Mouse (Mus musculus) right cerebral cortex, postnatal 14 days (tissue): Measurements from ENCODE around the gene Tmem245.
"Not testable (repeated sequence)": the region's sequence is repeated elsewhere in the genome, so short reads cannot be mapped to it uniquely, and the experiment has no call there.

Experiments used
- DNase-seq: peaks from one replicate; pipeline ENCODE4 v3.0.0; 2022

The Tmem245 gene

GRCm38 (mm10) chr4:56922229-56922628 is 25.0 kb downstream of the Tmem245 start:
- no peak for DNase-seq

GRCm38 (mm10) chr4:56915732-56916325 is 31.4 kb downstream of the Tmem245 start:
- DNase-seq = no peak

DNA sequence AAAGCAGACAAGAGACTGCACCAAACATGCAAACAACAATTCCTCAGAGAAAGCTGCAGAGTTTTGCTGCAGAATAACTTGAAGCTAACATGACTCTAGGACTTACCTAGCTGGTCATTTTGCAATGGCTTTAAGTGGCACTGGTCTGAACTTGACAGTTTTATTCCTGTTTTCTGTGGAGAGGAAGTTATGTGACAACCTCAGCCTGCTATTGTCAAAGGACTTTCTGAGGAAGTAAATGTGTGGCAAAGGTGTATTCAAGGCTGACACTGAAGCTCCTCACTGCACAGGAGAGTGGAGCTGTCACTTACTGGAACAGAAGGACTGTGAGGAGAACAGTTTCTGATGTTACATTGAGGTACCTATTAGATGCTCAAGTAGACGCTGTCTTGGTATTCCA is 32.5 kb downstream of the Tmem245 start:
- no peak for DNase-seq

DNA sequence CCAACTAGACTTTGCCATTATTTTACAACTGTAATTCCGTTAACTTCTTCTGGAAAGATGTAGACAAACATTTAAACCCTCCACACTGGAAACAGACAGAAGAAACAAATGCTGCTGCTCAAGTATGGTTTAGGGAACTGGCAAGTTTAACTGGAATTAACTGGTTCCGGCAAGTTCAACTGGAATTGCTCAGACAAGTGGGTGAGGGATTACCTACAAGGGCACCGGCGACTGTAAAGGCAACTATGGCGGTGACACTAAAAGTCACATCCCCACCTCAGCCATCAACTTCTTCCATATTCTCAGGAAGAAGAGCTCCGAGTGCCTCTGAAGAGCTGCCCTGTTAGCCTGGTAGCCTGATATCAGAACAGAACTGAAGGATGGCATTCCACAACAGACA is 32.9 kb downstream of the Tmem245 start:
- no peak for DNase-seq

GRCm38 (mm10) chr4:56912382-56913001 is 34.7 kb downstream of the Tmem245 start:
- DNase-seq = no peak

- DNase-seq = no peak
Observed at GRCm38 (mm10) chr4:56909568-56909967, 37.7 kb downstream of the Tmem245 start.

DNA sequence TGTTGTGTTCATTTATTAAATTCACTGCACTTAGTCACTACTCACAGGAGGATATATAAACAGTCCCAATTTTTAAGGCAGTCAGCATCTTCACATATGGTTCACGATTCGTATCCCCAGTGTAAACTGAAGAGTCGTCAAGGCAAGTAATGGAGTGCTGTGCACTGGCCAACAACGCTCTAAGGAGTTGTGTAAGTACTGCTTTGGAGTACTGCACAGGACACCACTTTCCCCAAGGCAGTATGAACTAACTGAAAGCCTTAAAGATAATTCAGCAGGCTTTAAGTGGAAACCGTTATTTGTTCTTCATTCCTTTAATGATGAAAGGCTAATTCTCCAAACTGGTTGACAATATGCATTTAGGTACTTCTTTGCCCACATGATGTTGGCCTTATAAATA is 39.6 kb downstream of the Tmem245 start:
- no peak for DNase-seq

GRCm38 (mm10) chr4:56906926-56907325 is 40.3 kb downstream of the Tmem245 start:
- DNase-seq = no peak

DNA sequence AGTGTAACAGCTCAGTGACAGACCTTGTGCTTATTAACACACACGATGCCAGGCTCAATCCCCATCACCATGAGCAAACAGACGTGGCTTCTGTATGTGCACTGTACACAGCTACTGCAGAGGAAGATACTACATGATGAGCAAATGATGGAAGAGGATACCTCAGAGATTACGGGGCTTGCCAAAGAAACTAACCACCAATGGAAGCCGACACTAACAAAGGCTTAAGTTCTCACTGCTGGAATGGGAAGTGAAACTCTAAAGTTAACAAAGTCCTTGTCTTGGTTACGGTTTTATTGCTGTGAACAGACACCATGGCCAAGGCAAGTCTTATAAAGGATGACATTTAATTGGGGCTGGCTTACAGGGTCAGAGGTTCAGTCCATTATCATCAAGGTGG is 41.7 kb downstream of the Tmem245 start:
- no peak for DNase-seq

DNA sequence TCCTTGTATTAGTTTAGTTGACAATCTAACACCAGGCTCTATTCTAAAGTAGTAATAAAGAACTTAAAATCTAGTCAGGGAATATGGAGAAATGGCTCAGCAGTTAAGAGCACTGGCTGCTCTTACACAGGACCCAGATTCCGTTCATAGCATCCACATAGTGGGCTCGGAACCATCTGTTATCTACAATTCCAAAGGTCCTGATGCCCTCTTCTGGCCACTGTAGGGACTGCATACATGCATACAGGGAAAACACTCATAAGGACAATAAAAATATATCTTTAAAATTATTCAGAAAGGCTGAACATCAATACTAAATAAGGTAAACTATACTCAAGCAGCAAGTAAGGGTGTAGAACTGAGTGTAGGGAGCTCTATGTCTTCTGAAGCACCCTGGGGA is 45.6 kb downstream of the Tmem245 start:
- no peak for DNase-seq

DNA sequence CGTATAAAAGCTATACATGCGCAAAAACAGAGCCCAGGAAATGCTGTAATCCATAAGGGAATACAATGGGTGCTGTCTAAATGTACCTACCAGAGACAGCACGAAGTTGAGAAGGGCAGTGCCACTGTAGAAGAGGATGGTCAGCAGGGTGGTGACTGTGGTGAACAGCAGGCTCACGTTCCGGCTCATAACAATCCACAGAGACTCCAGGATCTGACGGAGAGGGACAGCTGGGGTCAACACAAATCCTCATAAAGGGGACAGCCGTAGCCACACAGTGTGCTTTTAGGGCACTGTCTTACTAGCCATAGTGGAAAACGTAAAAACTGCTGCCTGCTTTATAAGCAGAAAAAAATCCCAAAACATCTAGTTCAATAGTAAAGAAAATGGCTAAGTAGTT is 48.0 kb downstream of the Tmem245 start:
- DNase-seq = no peak

DNA sequence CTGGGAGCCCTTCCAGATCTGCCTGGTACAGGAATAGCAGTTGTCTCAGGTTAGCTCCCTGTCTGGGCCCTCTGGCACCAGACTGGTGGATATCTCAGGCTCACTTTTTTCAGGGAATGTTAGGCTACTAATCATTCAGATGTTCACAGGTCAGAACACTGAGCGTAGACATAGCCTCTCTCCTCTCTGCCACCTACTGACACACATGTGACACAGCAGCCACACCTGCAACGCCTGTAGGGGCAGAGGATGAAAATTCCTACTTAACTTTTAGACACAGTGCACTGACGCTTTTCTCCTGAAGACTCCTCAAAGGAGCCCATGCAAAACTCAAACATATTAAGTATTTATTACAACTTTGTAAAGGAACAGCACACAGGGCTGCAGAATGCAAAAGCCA is 49.7 kb downstream of the Tmem245 start:
- no peak for DNase-seq

DNA sequence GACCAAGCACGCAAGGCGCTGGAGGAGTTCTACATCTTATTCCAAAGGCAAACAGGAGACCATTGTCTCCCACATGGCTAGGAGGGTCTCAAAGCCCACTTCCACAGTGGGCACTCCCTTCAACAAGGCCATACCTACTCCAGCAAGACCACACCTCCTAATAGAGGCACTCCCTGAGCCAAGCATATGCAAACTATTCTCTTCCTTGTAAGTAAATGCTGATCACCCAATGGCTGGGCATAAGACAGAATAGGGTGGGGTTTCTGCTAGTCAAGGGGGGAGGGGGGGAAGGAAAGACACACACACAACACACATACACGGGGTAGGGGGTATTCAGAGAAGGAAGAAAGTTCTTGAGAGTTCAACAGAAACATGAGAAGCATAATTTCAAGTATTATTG is 53.0 kb downstream of the Tmem245 start:
- no peak for DNase-seq

DNA sequence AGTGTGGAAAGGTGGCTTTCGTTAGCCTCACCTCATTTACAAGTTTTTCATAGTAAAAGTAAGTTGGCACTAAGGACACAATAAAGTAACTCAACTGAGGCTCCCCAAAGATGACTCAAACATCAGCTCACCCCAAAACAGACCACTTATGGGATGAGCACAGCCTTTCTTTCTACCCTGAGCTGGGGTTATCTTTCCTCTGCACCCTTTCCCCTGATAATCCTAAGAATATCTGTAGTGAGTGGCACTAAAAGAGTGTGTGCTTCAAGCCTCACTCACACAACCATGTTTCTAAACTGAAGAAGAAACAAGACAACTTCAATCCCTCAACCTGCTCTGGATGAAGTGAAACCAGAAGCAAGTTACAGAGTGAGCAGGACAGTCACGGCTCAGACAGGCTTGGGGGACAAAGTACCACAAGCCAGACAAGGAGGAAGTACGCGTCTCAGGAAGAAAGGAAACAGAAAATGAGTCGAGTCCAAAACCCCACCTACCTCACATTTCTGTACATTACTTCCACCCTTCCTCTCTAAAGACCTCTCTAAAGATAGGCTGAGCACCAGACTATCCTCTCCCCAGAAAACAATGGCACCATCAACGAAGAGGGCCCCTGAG is 54.6 kb downstream of the Tmem245 start:
- no peak for DNase-seq

- no peak for DNase-seq
Observed at GRCm38 (mm10) chr4:56888483-56888882, 58.8 kb downstream of the Tmem245 start.

GRCm38 (mm10) chr4:56886286-56886979 is 60.8 kb downstream of the Tmem245 start:
- DNase-seq = no peak

GRCm38 (mm10) chr4:56880036-56880703 is 67.1 kb downstream of the Tmem245 start:
- no peak for DNase-seq

GRCm38 (mm10) chr4:56878971-56879370 is 68.3 kb downstream of the Tmem245 start:
- no peak for DNase-seq

- DNase-seq = not testable (repeated sequence)
Observed at GRCm38 (mm10) chr4:56870541-56870940, 76.7 kb downstream of the Tmem245 start.

GRCm38 (mm10) chr4:56867761-56868160 is 79.5 kb downstream of the Tmem245 start:
- DNase-seq = no peak

DNA sequence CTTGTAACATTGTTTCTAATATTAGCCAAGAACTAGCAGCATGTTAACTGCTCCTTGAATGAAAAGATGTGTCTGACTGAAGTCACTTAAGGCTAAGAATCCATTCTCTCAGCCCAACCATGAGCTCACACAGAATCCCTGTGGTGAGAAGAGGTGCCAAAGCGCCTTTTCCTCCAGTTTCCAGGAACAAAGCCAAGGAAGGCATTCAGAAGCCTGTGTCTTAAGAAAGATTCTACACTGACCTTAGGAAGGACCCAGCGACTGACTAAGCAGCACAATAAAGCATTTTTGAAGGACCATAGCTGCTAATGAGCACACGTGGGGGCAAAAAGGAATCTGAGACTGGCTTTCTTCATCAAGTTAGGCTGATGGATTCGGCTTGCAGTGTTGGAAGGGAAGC is 81.3 kb downstream of the Tmem245 start:
- DNase-seq = no peak

DNA sequence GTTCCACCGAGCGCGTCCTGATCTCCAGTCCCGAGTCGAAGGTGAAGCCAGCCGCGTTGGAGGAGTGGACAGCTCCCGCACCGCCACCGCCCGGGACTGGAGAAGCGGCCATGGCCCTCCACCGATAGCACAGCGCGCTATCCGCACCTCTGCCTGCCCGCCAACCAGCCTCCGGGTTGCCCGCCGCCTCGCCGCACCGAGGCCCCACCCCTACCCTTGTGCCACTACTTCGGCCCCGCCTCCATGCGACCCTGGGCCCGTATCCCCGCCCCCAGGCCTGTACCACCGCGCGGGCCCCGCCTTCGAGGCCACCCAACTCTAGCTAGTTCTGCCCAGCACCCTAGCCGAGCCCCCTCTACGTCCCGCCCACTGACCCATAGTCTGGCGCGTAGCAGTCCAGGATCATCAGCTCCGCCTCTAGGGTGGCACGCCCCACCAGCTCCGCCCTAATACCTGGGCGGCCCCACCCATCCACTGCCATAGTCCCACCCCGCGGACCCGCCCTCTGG is 82.2 kb downstream of the Tmem245 start, which contains the start of gene Ctnnal1:
Gene Ctnnal1, minus strand, starts transcription at position 186 of the 509 bp plus-strand sequence.
- peak; percentile 72 for DNase-seq

DNA sequence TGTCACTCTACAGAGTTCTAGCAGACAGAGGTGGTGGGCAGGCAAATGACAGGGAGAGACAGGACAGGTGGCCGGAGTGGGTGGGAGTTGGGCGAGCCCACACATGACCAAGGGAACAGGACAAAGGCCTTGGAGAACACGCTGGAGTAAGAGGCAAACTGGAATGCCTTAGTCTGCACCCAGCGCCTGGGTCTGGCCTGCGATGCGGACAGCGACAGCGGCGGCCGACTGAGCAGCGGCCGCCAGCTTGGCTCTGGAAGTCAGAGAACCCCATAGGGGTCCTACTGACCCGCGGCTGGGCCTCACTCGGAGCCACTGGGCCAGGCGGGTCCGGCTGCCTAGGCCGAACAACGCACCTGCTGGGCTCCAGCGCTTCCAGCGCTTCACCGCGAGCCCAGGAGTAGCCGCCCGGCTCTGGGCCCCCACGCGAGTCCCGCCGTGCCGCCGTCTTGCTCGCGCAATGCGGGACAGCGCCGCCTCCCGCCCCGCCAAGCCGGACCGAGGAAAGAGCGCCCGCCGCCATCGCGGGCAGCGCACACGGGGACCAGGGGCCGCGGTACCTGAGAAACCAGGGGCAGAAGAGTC is 82.7 kb downstream of the Tmem245 start:
- peak; percentile 54 for DNase-seq
